Mouse (Mus musculus): ENCODE measurements at regions not wholly inside any gene's neighbourhood (a gene's known extent, or its start where the extent isn't known, plus 50 kb on each side); places are given as distances from the start of the nearest gene placed in this dataset.

GRCm38 (mm10) chr4:69346979-69347465 lies 392.8 kb upstream of the Brinp1 start:
- WGBS, result 93% methylated on average over 5 of the region's 5 CpGs
- no peak for DNase-seq (ENCODE audit: extremely low spot score, low spot score)
- Histone ChIP-seq H3K27me3 (ENCODE audit: poor library complexity, severe bottlenecking) (no peaks in the 10 kb centered on the region), H3K4me3 (no peak overlapping the region), H3K36me3 (replicated peaks) (no peaks in the 10 kb centered on the region), H3K27ac (no peak overlapping the region), H3K4me1 (no peaks in the 10 kb centered on the region), H3K9me3 (no peaks in the 10 kb centered on the region)

DNA sequence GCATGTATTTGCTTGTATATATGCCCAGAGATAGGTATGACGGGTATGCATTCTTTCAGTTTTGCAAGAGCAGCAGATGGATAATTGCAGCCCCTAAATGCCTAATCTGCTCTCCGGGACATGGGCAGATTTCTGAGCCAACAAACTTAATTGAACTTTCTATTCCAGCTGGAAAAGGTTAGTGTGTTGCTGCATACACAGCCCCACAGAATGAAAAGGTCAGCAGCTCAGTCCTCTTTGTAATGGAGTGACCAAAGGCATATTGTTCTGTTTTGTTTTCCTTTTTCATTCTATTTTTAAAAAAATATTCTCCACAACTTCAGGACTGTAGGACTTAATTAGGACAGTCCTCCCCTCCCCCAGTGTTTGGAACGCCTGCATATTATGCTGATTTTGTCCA lies 373.4 kb upstream of the Brinp1 start:
- H3K36me3 ChIP-seq (replicated peaks), result no peaks in the 10 kb centered on the region
- peaks cover 5% of the 10 kb centered on the region for H3K4me1 ChIP-seq
- WGBS, result 53% methylated on average over 3 of the region's 3 CpGs
- H3K27me3 ChIP-seq (ENCODE audit: poor library complexity, severe bottlenecking), result no peaks in the 10 kb centered on the region
- no peak for DNase-seq (ENCODE audit: extremely low spot score, low spot score)
- H3K9me3 ChIP-seq, result no peaks in the 10 kb centered on the region
- H3K4me3 ChIP-seq, result no peak overlapping the region
- H3K27ac ChIP-seq, result no peak overlapping the region

Measured in forebrain, embryonic 10.5 days (tissue).